Mouse (Mus musculus) brain, embryonic 14.5 days (tissue): ENCODE results near the gene Pcbp4.

ENCODE experiments used
- CTCF ChIP-seq: fragments of 200-500 bp; IDR thresholded peaks from 2 replicates; pipeline ENCODE4 v1.5.1; 2012; ENCODE audit warnings: inconsistent platforms, mild to moderate bottlenecking, moderate library complexity, borderline replicate concordance; ENCODE audit not compliant: insufficient read depth, insufficient read length; ENCODE audit errors: extremely low read depth
- POLR2A ChIP-seq: fragments of 200-500 bp; IDR thresholded peaks from 2 replicates; pipeline ENCODE4 v1.6.1; 2012; ENCODE audit warnings: mild to moderate bottlenecking, inconsistent platforms, borderline replicate concordance; ENCODE audit not compliant: poor library complexity, insufficient read depth, insufficient read length, severe bottlenecking; ENCODE audit errors: extremely low read depth

GRCm38 (mm10) chr9:106469317-106469716, 16.2 kb downstream of the Pcbp4 start:
- TF ChIP-seq CTCF = no peak
- TF ChIP-seq POLR2A = no peak
